ENCODE assay signal across 8 mouse cellular contexts in genomic region chr10:28076036-28076855, GRCm38 (mm10). TPM values are rescaled to one million over a fixed set of nuclear protein-coding genes. Genes with fewer than 3 reads are reported as not detected.
DNase-seq lines count a peak whose midpoint lies in the region; ATAC-seq lines count a peak whose summit lies in the region.

No protein-coding gene starts in this region.

- no peak for ATAC-seq in erythroblast, adult 5-6 weeks (replicated peaks; ENCODE audit: low FRiP score, poor library complexity, severe bottlenecking)
- peak; percentile 31 for ATAC-seq in intestine, embryonic 16.5 days
- no peak for ATAC-seq in liver, embryonic 12.5 days
- ATAC-seq in neural tube, embryonic 12.5 days (ENCODE audit: low FRiP score, low read depth): no peak
- ATAC-seq in activated CD4-positive, CD25-positive, alpha-beta regulatory T cell, adult 4 months: no peak

- peaks cover 30% of the 10 kb centered on the region for H3K27me3 ChIP-seq in erythroblast, embryonic 14.5 days (ENCODE audit: control insufficient read depth)
- no peaks in the 10 kb centered on the region for H3K27me3 ChIP-seq in intestine, embryonic 16.5 days (replicated peaks; ENCODE audit: control insufficient read depth, insufficient read depth, low read length)
- peaks cover 39% of the 10 kb centered on the region for H3K27me3 ChIP-seq in liver, embryonic 12.5 days (replicated peaks)
- no peaks in the 10 kb centered on the region for H3K27me3 ChIP-seq in neural tube, embryonic 12.5 days (replicated peaks)

- H3K4me1 ChIP-seq in erythroblast, embryonic 14.5 days (ENCODE audit: control insufficient read depth): no peaks in the 10 kb centered on the region
- H3K4me1 ChIP-seq in intestine, embryonic 16.5 days (ENCODE audit: control insufficient read depth, insufficient read depth, low read length): peaks cover 4% of the 10 kb centered on the region; the same call in 1 of the 2 replicates
- H3K4me1 ChIP-seq in liver, embryonic 12.5 days: no peaks in the 10 kb centered on the region
- H3K4me1 ChIP-seq in neural tube, embryonic 12.5 days: no peaks in the 10 kb centered on the region; the same call in 1 of the 2 replicates

- H3K9ac ChIP-seq in intestine, embryonic 16.5 days (ENCODE audit: low read depth, low read length): peak overlapping the region; percentile 81
- peak overlapping the region; percentile 28 for H3K9ac ChIP-seq in liver, embryonic 12.5 days
- peak overlapping the region; percentile 77 for H3K9ac ChIP-seq in neural tube, embryonic 12.5 days

- no peaks in the 10 kb centered on the region for H3K9me3 ChIP-seq in erythroblast, embryonic 14.5 days (ENCODE audit: control insufficient read depth, low read length)
- H3K9me3 ChIP-seq in intestine, embryonic 16.5 days (ENCODE audit: control insufficient read depth, low read length): no peaks in the 10 kb centered on the region
- H3K9me3 ChIP-seq in liver, embryonic 12.5 days (replicated peaks): no peaks in the 10 kb centered on the region
- H3K9me3 ChIP-seq in neural tube, embryonic 12.5 days: no peaks in the 10 kb centered on the region

- peak; percentile 8 to 12 for DNase-seq in cerebellum, postnatal 36 days
- DNase-seq in heart, adult 11 months: peak; percentile 96

- peak overlapping the region; percentile 54 for H3K4me3 ChIP-seq in erythroblast, embryonic 14.5 days (replicated peaks)
- peak overlapping the region; percentile 86 for H3K4me3 ChIP-seq in intestine, embryonic 16.5 days (ENCODE audit: low read length)
- peak overlapping the region; percentile 60 for H3K4me3 ChIP-seq in liver, embryonic 12.5 days
- H3K4me3 ChIP-seq in neural tube, embryonic 12.5 days: peak overlapping the region; percentile 68

- 2% methylated on average over 30 of the region's 30 CpGs for WGBS in intestine, embryonic 16.5 days
- WGBS in liver, embryonic 12.5 days (ENCODE audit: insufficient replicate concordance): 10% methylated on average over 30 of the region's 30 CpGs
- 3% methylated on average over 30 of the region's 30 CpGs for WGBS in neural tube, embryonic 12.5 days

- peak overlapping the region; percentile 90 for H3K27ac ChIP-seq in intestine, embryonic 16.5 days (ENCODE audit: low read length)
- no peak overlapping the region for H3K27ac ChIP-seq in liver, embryonic 12.5 days
- no peak overlapping the region for H3K27ac ChIP-seq in neural tube, embryonic 12.5 days

- H3K36me3 ChIP-seq in erythroblast, embryonic 14.5 days (ENCODE audit: control insufficient read depth): no peaks in the 10 kb centered on the region
- H3K36me3 ChIP-seq in intestine, embryonic 16.5 days (ENCODE audit: control insufficient read depth, insufficient read depth, low read length): no peaks in the 10 kb centered on the region
- H3K36me3 ChIP-seq in liver, embryonic 12.5 days: no peaks in the 10 kb centered on the region
- H3K36me3 ChIP-seq in neural tube, embryonic 12.5 days: no peaks in the 10 kb centered on the region

- peak overlapping the region; percentile 77 for H3K4me2 ChIP-seq in intestine, embryonic 16.5 days (ENCODE audit: low read depth, low read length)
- peak overlapping the region; percentile 66 for H3K4me2 ChIP-seq in liver, embryonic 12.5 days
- peak overlapping the region; percentile 93 for H3K4me2 ChIP-seq in neural tube, embryonic 12.5 days (replicated peaks)

RNA-seq across cellular contexts. Expression of gene Ptprk, which starts 1.6 kb away (rescaled TPM):
- 0.01 and 0.03 TPM in 2 replicates for polyA plus RNA-seq in erythroblast, embryonic 14.5 days (2012)
- not detected in 2 replicates for total RNA-seq in erythroblast, adult 5-6 weeks (2015; ENCODE audit: low replicate concordance)
- total RNA-seq in erythroblast, adult 5-6 weeks (2017; ENCODE audit: low replicate concordance): 0.70 TPM in 1 of 2 replicates, not detected in the other
- 34.6 and 36.7 TPM in 2 replicates for polyA plus RNA-seq in intestine, embryonic 16.5 days (2015; fragmentation: Nextera tagmentation; extraction: Ambion mirVana)
- polyA plus RNA-seq in liver, embryonic 12.5 days (2016; fragmentation: Nextera tagmentation; extraction: Ambion mirVana): 7.1 and 7.9 TPM in 2 replicates
- polyA plus RNA-seq in neural tube, embryonic 12.5 days (2016; fragmentation: Nextera tagmentation; extraction: Ambion mirVana): 24.7 and 26.9 TPM in 2 replicates
- under 1 TPM in 1 of 2 experiments, not detected in 1; 0.81 TPM for polyA plus RNA-seq in activated CD4-positive, CD25-positive, alpha-beta regulatory T cell, adult 4 months (2017; shearing (Covaris generic))

Comparison
In these comparisons a context has a peak if more than half of its experiments do, and no peak if none do; other contexts are left out.
1. H3K9ac ChIP-seq: peak in every context shown above with its lines; median percentile 81 in intestine, embryonic 16.5 days; 77 in neural tube, embryonic 12.5 days; 28 in liver, embryonic 12.5 days.